Mouse (Mus musculus): Measurements from ENCODE around the gene Bet1.

Bet1 gene

GRCm38 (mm10) chr6:4086663-4087454, at the start of gene Bet1:
TSS of gene Bet1 (minus strand) at chr6:4086972.
- DNase-seq (ENCODE audit: low spot score): peak; percentile 99

DNA sequence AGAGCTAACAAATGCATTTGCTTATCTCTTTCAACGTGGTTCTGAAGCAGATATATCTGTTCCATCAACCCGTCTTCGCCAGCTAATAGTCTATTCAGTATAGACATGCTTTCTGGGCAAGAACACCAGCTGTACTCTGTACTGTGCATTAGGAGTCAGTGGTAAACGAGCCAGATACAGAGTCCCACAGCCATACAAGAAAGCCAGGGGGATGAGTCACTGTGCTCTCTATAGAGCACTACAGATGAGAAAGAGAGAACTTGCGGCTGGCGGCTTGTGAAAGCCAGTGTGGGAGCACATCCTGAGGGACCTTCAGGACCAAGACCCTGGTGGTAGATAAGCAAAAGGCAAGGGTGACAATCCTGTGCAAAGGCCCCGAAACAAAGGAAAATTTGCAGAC, 45.5 kb upstream of the Bet1 start:
- no peak for DNase-seq (ENCODE audit: low spot score)

GRCm38 (mm10) chr6:4131149-4131548, 44.4 kb upstream of the Bet1 start:
- DNase-seq (ENCODE audit: low spot score): no peak

DNA sequence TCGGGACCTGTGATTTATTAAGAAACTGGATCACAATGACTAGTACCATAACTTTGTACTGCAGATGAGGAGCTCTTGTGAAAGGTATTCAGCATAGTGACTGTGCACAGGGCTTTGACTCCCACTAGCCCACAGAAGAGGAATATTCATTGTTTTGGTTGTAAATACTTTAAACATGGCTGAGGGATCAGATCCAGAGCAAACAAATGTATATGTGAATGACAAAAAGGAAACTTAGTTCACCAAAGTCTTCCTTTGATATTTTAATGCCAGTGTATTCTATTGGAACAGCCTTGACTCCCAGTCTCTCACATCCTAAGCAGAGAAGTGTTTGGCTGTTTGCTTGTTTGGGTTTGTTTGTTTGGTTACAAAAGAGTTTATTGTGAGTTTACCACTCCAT, 31.8 kb upstream of the Bet1 start:
- no peak for DNase-seq (ENCODE audit: low spot score)

GRCm38 (mm10) chr6:4090423-4090822, 3.7 kb upstream of the Bet1 start:
- no peak for DNase-seq (ENCODE audit: low spot score)

DNA sequence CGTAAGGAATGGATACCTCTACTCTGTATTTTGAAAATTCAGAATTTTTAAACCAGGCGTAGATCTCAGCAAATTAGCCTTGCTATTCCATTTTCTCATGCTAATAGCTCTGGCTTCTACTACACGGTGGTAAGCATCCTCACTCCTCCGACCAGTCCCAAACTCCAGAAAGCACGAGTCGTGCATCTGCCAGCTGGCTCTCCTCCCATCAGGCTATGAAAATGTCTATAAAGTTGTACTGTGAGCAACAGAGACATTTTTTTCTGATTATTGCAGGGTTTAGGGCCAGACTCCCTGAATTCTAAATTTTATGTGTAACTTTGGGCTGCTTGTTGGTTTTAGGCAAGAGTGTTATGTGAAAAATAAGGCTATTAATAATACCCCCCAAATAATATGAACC, 14.5 kb downstream of the Bet1 start:
- no peak for DNase-seq (ENCODE audit: low spot score)

DNA sequence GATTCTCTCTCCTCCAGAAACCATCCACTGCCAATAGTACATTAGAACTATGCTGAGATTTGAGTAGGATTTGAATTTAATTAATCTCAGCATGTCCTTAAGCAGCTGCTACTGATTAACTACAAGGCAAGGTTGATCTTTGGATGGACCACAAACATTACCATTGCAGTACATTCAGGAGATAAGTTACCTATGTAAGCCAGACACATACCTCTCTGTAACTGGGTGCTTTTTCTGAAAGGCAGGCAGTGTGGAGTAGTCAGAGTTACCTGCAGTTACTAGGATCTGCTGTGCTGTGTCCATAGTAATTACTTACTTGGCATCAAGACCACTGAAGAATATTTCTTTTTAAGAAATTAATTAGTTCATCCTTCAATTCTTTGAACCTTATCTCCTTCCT, 17.1 kb downstream of the Bet1 start:
- no peak for DNase-seq (ENCODE audit: low spot score)

DNA sequence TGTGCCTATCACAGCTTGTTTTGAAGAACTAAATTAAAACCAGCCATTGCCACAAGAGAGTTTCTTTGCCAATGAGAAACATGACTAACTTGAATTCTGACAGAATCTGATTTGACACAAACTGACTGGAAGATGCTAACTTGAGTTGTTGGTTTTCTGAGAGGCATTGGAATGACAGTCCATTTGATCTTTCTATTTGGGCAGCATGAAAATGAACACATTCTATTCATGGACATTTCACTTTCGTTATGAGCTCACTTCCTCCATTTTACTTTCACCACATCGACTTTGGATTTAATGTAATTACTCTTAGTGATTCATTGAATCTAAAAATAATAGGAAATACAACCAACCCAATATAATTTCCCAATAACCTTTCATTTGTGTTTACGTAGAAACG, 32.4 kb downstream of the Bet1 start:
- no peak for DNase-seq (ENCODE audit: low spot score)

GRCm38 (mm10) chr6:4052843-4053242, 33.9 kb downstream of the Bet1 start:
- DNase-seq (ENCODE audit: low spot score): no peak

- DNase-seq (ENCODE audit: low spot score): no peak
Measured at GRCm38 (mm10) chr6:4047200-4047599, 39.6 kb downstream of the Bet1 start.

GRCm38 (mm10) chr6:4041821-4042220, 45.0 kb downstream of the Bet1 start:
- DNase-seq (ENCODE audit: low spot score): no peak

GRCm38 (mm10) chr6:4030956-4031355, 55.8 kb downstream of the Bet1 start:
- no peak for DNase-seq (ENCODE audit: low spot score)

Data from embryo, embryonic 10.5 days (tissue).